Mouse (Mus musculus): ENCODE results near the gene Uhrf1bp1.
"Not testable (repeated sequence)": the region's sequence is repeated elsewhere in the genome, so short reads cannot be mapped to it uniquely, and the experiment has no call there.

Gene Uhrf1bp1

GRCm38 (mm10) chr17:27856265-27856797 is at the start of gene Uhrf1bp1:
TSS of gene Uhrf1bp1 (plus strand) at chr17:27856441.
- peak; percentile 71 to 78 for DNase-seq

- no peak for DNase-seq
Observed at GRCm38 (mm10) chr17:27807542-27808078, 48.6 kb upstream of the Uhrf1bp1 start.

DNA sequence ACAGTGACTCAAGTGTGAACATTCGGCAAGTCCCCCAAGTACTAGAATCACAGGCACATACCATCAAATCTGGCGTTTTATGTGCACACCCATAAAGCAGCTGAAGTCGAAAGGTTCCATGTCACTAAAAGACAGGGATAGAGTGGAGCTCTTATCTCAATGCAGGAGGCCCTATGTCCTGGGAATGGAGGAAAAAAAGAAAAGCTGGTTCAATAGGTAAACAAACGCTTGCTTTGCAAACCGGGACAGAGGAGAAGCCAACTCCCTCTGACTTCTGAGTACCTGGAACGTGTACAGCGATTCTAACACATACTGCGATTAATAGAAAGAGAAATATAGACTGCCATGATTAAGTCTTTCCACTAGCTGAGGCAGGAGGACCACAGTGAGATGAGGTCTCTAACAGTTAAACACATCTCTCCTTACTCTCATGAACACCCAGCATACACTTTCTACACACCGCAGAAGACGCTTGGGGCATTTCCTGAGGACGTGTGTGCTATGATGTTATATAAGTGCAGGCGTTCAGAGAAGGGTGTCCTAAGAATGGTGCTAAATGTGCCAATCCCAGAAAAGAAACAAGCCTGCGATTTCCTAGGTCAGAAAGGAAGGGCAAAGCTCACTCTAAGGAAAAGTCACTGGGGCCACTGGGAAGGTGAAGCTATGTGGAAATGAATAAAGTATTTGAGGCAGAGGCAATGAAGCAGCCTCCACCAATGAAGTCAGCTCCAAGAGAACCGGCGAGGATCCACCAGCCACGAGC is 45.5 kb upstream of the Uhrf1bp1 start:
- DNase-seq, result no peak

- no peak for DNase-seq
Observed at GRCm38 (mm10) chr17:27811980-27812379, 44.3 kb upstream of the Uhrf1bp1 start.

GRCm38 (mm10) chr17:27814606-27815005 is 41.6 kb upstream of the Uhrf1bp1 start:
- DNase-seq, result no peak

DNA sequence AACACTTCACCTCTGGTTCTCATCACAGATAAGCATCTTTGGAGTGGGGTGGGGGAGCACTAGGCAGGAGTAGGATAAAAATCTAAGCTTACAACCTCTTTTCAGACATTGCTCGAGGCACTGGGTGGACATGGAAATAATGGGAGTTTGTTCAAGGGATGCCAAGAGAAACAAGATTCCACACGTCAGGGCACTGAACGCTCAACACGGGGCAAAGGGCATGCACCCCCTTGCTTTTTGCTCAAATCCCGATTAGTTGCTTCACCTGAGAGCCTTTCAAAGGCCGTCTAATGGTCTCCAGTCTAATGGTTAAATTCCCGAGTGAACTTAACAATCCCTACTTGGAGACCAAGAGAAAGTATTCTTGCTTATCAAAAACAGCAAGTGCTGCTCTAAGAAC is 37.2 kb upstream of the Uhrf1bp1 start:
- no peak for DNase-seq

DNA sequence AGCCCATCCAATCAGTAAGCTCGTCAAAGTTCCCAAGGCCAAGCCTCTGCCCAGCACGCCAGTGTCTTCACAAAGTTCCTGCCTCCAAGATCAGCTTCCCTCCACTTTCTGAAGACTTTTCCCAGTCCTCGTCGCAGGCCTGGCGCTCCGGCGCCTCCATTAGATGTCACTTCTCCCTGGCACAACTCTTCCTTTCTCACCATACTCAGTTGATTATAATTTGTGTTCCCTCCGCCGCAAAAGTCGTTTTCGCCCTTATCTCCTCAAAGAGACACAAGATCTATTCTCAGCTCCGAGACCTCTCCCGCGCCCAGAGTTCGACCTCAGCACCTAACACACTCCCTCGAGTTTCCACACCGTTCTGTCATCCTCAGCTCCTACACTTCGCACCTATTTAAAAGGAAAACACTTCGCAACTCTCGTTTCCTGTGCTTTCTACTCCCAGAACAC is 36.7 kb upstream of the Uhrf1bp1 start:
- peak; percentile 12 to 22 for DNase-seq

DNA sequence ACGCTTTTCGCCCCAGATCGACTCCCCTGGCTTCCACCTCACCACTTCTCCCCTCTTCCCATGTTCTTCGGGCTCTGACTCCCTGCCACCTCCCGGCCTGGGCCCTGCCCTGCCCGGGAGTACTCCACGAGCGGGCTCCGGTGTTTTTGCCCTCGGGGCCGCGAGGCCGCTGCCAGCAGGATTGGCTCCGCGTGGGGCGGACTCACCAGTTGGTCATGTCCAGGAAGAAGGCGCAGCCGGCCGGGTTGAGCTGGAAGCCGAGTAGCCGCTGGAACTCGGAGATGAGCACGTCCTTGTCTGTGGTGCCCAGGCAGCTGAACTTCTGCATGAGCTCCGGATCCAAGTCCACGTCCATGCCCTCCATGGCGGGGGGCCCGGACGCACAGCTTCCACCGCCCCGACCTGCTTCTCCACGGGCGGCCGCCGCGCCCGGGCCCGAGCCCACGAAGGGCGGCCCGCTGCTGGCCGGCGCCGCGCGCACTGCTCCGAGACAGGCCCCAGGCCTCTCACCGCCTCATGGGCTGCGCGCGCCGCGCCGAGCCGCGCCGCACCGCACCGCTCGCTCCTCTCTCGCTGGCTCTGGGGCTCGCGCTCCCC is 36.2 kb upstream of the Uhrf1bp1 start:
- DNase-seq, result peak; percentile 62 to 72

DNA sequence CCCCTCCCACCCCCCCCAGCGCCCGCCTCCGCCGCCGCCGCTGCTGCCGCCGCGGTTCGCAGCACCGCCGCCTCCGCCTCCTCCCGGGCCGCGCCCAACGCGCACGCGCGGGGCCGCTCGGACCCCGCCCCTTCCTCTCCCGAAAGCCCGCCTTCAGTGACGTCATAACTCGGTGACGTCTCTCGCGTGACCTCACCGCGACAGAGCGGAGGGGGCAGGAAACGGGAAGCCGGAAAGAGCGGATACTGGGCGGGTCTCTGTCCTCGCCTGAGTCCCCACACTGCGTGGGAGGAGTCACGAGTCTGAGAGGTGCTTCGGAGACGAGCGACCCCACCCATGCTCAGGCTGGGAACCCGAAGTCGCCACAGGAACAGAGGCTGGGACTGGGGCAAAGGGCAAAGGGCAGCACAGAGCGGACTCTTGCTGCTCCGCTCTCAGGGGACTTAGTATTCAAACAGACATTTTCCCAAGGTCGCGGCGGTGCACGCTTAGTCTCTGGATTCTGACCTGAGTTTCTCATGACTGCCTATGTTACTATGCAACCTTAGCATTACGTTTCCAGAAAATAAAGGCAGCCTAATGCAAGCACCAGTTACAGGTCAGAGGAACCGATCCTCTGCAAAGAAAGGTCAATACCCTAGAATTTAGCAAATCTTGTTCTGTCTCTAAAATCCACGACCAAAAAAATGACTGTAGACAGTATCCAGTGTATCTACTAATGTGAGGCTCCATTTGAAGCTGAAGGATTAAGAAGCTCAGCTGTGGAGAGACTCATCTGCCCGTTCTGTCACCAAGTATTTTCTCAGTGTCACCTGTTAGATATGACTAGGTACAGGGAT is 35.5 kb upstream of the Uhrf1bp1 start, which contains the start of gene D17Wsu92e:
Gene D17Wsu92e (minus strand): TSS at position 81 of the 839 bp plus-strand sequence.
- peak; percentile 98 for DNase-seq

DNA sequence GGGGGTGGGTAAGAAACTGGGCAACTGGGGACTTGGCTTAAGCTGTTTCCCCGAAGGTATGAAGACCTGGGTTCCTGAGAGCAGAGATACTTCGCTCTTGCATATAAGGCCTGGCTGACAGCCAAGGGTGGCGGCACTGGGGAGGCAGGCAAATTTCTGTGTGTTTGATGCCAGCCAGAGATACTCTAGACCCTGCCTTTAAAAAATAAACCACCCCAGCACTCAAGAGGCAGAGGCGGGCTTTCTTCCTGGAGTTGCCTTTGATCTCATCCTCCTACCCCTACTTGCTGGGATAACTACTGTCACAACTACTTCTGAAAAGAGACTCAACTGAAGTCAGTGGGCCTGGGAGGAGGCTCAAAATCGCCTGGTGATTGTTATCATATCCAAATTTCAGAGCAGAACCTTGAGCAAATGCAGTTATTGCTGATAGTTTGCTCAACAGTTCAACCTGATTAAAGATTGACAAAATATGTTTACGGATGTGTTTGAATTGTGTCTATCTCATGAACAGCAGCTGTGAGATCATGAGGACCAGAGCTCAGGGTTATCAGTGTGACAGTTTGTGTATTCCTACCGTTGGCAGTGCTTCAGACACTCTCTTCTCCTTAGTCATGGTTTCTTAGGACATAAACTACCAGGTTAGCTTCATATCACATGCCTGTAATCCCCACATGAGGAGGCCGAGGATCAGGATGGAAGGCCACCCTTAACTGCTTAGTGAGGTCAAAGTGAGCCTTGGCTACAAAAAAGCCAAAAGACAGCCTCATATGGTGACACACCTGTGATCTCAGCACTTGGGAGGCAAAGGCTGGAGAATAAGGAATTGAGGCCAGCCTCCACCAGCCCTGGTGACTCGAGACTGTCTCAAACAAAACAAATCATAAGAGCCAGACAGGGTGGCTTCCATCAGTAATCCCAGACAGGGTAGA is 34.6 kb upstream of the Uhrf1bp1 start:
- peak; percentile 29 to 57 for DNase-seq

- DNase-seq, result no peak
Observed at GRCm38 (mm10) chr17:27823142-27823905, 32.9 kb upstream of the Uhrf1bp1 start.

DNA sequence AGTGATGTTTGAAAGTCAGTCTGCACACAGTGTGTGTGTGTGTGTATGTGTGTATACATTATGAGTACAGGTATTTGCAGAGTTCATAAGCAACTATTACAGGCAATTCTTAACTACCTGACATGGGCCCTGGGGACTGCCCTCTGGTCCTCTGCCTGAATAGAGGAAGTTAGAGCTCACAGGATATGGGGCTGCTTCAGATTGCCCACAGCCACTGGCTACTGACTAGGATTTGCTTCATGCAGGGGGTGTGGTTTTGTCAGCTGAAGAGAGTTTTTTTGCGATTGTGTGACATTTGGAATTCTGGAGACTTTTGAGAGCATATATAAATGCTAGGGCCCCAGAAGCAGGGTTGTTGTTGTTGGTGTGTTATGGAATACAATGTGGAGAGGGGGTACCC is 31.3 kb upstream of the Uhrf1bp1 start:
- DNase-seq, result no peak

- no peak for DNase-seq
Observed at GRCm38 (mm10) chr17:27825539-27825938, 30.7 kb upstream of the Uhrf1bp1 start.

GRCm38 (mm10) chr17:27825984-27826905 is 30.0 kb upstream of the Uhrf1bp1 start:
- DNase-seq, result peak; percentile 79 to 86

GRCm38 (mm10) chr17:27826908-27827383 is 29.3 kb upstream of the Uhrf1bp1 start:
- DNase-seq, result peak; percentile 12 to 34

DNA sequence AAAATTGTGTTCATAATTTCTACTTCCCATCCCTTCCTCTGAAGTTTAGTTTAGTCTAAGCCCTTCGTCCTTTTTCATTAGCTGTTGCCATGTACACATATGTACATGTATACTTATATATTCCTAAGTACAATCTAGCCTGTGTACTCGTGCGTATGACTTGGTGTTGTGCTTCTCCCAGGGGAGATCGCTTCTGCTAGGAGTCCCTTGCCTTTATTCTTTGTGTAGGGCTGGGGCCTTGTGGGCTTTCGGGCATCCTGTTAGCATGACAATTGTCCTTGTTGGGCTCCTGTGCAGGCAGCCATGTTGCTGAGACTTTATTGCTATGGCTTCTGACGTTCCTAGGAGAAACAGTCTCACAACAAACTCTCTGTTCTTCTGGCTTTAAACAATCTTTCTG is 28.7 kb upstream of the Uhrf1bp1 start:
- no peak for DNase-seq

GRCm38 (mm10) chr17:27830411-27830810 is 25.8 kb upstream of the Uhrf1bp1 start:
- peak; percentile 17 to 19 for DNase-seq

DNA sequence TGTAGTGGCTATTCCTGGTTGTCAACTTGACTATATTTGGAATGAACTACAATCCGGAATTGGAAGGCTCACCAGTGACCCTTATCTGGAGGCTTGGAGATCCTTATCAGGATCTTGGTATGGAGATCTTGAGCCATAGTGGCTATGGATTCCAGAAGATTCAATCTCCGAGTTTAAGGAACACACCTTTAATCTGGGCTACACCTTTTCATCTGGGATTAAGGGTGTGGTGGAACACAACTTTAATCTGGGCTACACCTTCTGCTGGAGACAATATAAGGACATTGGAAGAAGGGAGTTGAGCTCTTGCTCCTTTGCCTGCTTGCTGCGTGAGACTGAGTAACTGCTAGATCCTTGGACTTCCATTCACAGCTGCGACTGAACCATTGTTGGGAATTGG is 18.4 kb upstream of the Uhrf1bp1 start, which contains the start of gene Snrpc:
Gene Snrpc (plus strand): TSS at position 301 of the 400 bp plus-strand sequence.
- DNase-seq, result not testable (repeated sequence)

Measured in thymus, postnatal 36 days (tissue).